Mouse (Mus musculus) neural tube, embryonic 14.5 days (tissue): Measurements from ENCODE around the gene Arid2. TPM values are rescaled to one million over a fixed set of nuclear protein-coding genes. Genes with fewer than 3 reads are reported as not detected.
"Not testable (repeated sequence)": the region's sequence is repeated elsewhere in the genome, so short reads cannot be mapped to it uniquely, and the experiment has no call there.

Experiments
- ATAC-seq: fragments of 200-750 bp; cut with Nextera tagmentation; 2 replicates; pipeline ENCODE4 v1.8.0; 2017; ENCODE audit warnings: low read depth, mild to moderate bottlenecking, moderate TSS enrichment, moderate library complexity
- H3K27ac ChIP-seq: fragments of 300-500 bp; sonication (generic); 2 replicates; pipeline ENCODE4 v1.5.1; 2014; ENCODE audit warnings: low read depth, mild to moderate bottlenecking, control low read depth, low read length, moderate library complexity, mixed read lengths
- H3K27me3 ChIP-seq: fragments of 300-500 bp; sonication (generic); 2 replicates; pipeline ENCODE4 v1.6.1; 2014; ENCODE audit warnings: low read length; ENCODE audit not compliant: control insufficient read depth, insufficient read depth
- H3K36me3 ChIP-seq: fragments of 300-500 bp; sonication (generic); 2 replicates; pipeline ENCODE4 v1.6.1; 2014; ENCODE audit warnings: low read length, mixed read lengths; ENCODE audit not compliant: control insufficient read depth, insufficient read depth
- H3K4me1 ChIP-seq: fragments of 300-500 bp; sonication (generic); 2 replicates; pipeline ENCODE4 v1.6.1; 2014; ENCODE audit warnings: low read length; ENCODE audit not compliant: control insufficient read depth, insufficient read depth
- H3K4me2 ChIP-seq: fragments of 300-500 bp; sonication (generic); 2 replicates; pipeline ENCODE4 v1.6.1; 2014; ENCODE audit warnings: mild to moderate bottlenecking, low read depth, low read length, control low read depth
- H3K4me3 ChIP-seq: fragments of 300-500 bp; sonication (generic); 2 replicates; pipeline ENCODE4 v1.5.1; 2014; ENCODE audit warnings: low read depth, low read length, control low read depth, mixed read lengths
- H3K9ac ChIP-seq: fragments of 300-500 bp; sonication (generic); replicated peaks from 2 replicates; pipeline ENCODE4 v1.6.1; 2014; ENCODE audit warnings: low read depth, mild to moderate bottlenecking, control low read depth, low read length, mixed read lengths
- H3K9me3 ChIP-seq: fragments of 300-500 bp; sonication (generic); 2 replicates; pipeline ENCODE4 v1.6.1; 2016; ENCODE audit warnings: low read length; ENCODE audit not compliant: control insufficient read depth
- WGBS: fragments of 180-500 bp; shearing (Covaris S2); extraction: QIAGEN DNeasy Blood & Tissue Kit; methylation state at CpG from one replicate; pipeline ENCODE4 v1.1.7; 2014; 5-methylcytosine and 5-hydroxymethylcytosine counted together
- polyA plus RNA-seq: library from polyadenylated mRNA; unstranded; fragments of >200 nt; fragmentation: Nextera tagmentation; extraction: Ambion mirVana; gene quantifications from 2 replicates; pipeline ENCODE4 v1.2.1, GENCODE M21; 2014

Arid2 gene
- polyA plus RNA-seq, 1 experiment from 2014 or later: 26.9 TPM

GRCm38 (mm10) chr15:96405548-96405947, 118.2 kb downstream of the Arid2 start:
- no peaks in the 10 kb centered on the region for H3K9me3 ChIP-seq
- H3K4me2 ChIP-seq: no peak overlapping the region
- H3K36me3 ChIP-seq: 0 out of 2 replicates have a peak, but pooled peaks cover 2% of the 10 kb centered on the region
- WGBS: 70% methylated on average over 5 of the region's 5 CpGs
- no peak overlapping the region for H3K27ac ChIP-seq
- no peaks in the 10 kb centered on the region for H3K4me1 ChIP-seq
- H3K9ac ChIP-seq: no peak overlapping the region
- no peak for ATAC-seq
- no peaks in the 10 kb centered on the region for H3K27me3 ChIP-seq
- no peak overlapping the region for H3K4me3 ChIP-seq

GRCm38 (mm10) chr15:96406253-96406652, 118.9 kb downstream of the Arid2 start:
- Histone ChIP-seq H3K27ac (no peak overlapping the region), H3K4me3 (no peak overlapping the region), H3K36me3 (0 out of 2 replicates have a peak, but pooled peaks cover 2% of the 10 kb centered on the region), H3K27me3 (no peaks in the 10 kb centered on the region), H3K4me1 (no peaks in the 10 kb centered on the region), H3K9me3 (no peaks in the 10 kb centered on the region), H3K4me2 (no peak overlapping the region), H3K9ac (no peak overlapping the region)
- no peak for ATAC-seq
- 92% methylated on average over 4 of the region's 4 CpGs for WGBS

- Histone ChIP-seq H3K4me2 (no peak overlapping the region), H3K27ac (no peak overlapping the region), H3K36me3 (0 out of 2 replicates have a peak, but pooled peaks cover 2% of the 10 kb centered on the region), H3K9ac (no peak overlapping the region), H3K4me3 (no peak overlapping the region), H3K4me1 (no peaks in the 10 kb centered on the region), H3K9me3 (no peaks in the 10 kb centered on the region), H3K27me3 (no peaks in the 10 kb centered on the region)
- WGBS: 91% methylated on average over 2 of the region's 2 CpGs
- no peak for ATAC-seq
These were observed 119.8 kb downstream of the Arid2 start for GRCm38 (mm10) chr15:96407151-96407550.

GRCm38 (mm10) chr15:96408717-96409121, 121.4 kb downstream of the Arid2 start:
- Histone ChIP-seq H3K9me3 (no peaks in the 10 kb centered on the region), H3K36me3 (no peaks in the 10 kb centered on the region), H3K4me1 (no peaks in the 10 kb centered on the region), H3K9ac (no peak overlapping the region), H3K27me3 (no peaks in the 10 kb centered on the region), H3K27ac (no peak overlapping the region), H3K4me2 (no peak overlapping the region), H3K4me3 (no peak overlapping the region)
- 90% methylated on average over 6 of the region's 6 CpGs for whole genome bisulfite sequencing
- ATAC-seq: no peak

GRCm38 (mm10) chr15:96418161-96418560, 130.8 kb downstream of the Arid2 start:
- ATAC-seq: no peak
- Histone ChIP-seq H3K36me3 (peaks cover 52% of the 10 kb centered on the region), H3K27ac (no peak overlapping the region), H3K4me1 (no peaks in the 10 kb centered on the region), H3K27me3 (no peaks in the 10 kb centered on the region), H3K9ac (no peak overlapping the region), H3K4me2 (no peak overlapping the region), H3K9me3 (no peaks in the 10 kb centered on the region), H3K4me3 (no peak overlapping the region)
- 90% methylated on average over 12 of the region's 12 CpGs for WGBS

- Histone ChIP-seq H3K36me3 (peaks cover 49% of the 10 kb centered on the region), H3K4me1 (no peaks in the 10 kb centered on the region), H3K4me2 (no peak overlapping the region), H3K9ac (no peak overlapping the region), H3K9me3 (no peaks in the 10 kb centered on the region), H3K27me3 (no peaks in the 10 kb centered on the region), H3K27ac (no peak overlapping the region), H3K4me3 (no peak overlapping the region)
- WGBS: 99% methylated on average over 8 of the region's 8 CpGs
- ATAC-seq: no peak
These were observed 132.6 kb downstream of the Arid2 start for GRCm38 (mm10) chr15:96419920-96420319.

GRCm38 (mm10) chr15:96434202-96434601, 146.9 kb downstream of the Arid2 start:
- H3K27me3 ChIP-seq: no peaks in the 10 kb centered on the region
- no peaks in the 10 kb centered on the region for H3K9me3 ChIP-seq
- ATAC-seq: no peak
- H3K4me1 ChIP-seq: no peaks in the 10 kb centered on the region
- no peak overlapping the region for H3K27ac ChIP-seq
- H3K9ac ChIP-seq: no peak overlapping the region
- H3K4me3 ChIP-seq: no peak overlapping the region
- no peak overlapping the region for H3K4me2 ChIP-seq
- peaks cover 8% of the 10 kb centered on the region; the same call in 1 of the 2 replicates for H3K36me3 ChIP-seq
- WGBS: 100% methylated on average over 1 of the region's 1 CpGs

- not testable (repeated sequence) for H3K36me3 ChIP-seq, H3K4me2 ChIP-seq, H3K27ac ChIP-seq, ATAC-seq, H3K9me3 ChIP-seq, H3K27me3 ChIP-seq, H3K9ac ChIP-seq, H3K4me1 ChIP-seq, H3K4me3 ChIP-seq
- WGBS: 84% methylated on average over 6 of the region's 6 CpGs
These were observed 154.2 kb downstream of the Arid2 start for GRCm38 (mm10) chr15:96441480-96441879.

- Histone ChIP-seq H3K9ac (no peak overlapping the region), H3K27ac (no peak overlapping the region), H3K27me3 (no peaks in the 10 kb centered on the region), H3K36me3 (no peaks in the 10 kb centered on the region), H3K9me3 (no peaks in the 10 kb centered on the region), H3K4me3 (no peak overlapping the region), H3K4me1 (no peaks in the 10 kb centered on the region), H3K4me2 (no peak overlapping the region)
- no peak for ATAC-seq
- WGBS: 90% methylated on average over 10 of the region's 10 CpGs
These were observed 159.5 kb downstream of the Arid2 start for GRCm38 (mm10) chr15:96446785-96447184.
